Mouse (Mus musculus) frontal cortex, adult 2 months (tissue): ENCODE measurements around the gene Slc25a3. TPM values are rescaled to one million over a fixed set of nuclear protein-coding genes. Genes with fewer than 3 reads are reported as not detected.
A peak's percentile ranks its signal among the peaks of the same experiment; 100 is the strongest.

Source experiments
- DNase-seq, 2 experiments: peaks; one replicate each; pipeline ENCODE4 v3.0.0; 2022; ENCODE audit warnings: low spot score in 1 of 2; ENCODE audit errors: extremely low spot score in 1 of 2
- polyA plus RNA-seq: library from polyadenylated mRNA; depleted of rRNA; stranded (reverse); fragments of >200 nt; gene quantifications from 2 replicates; pipeline ENCODE4 v1.2.3, GENCODE M21; 2012; rRNA removed

Gene Slc25a3
- polyA plus RNA-seq, 1 experiment = 706 TPM

DNA sequence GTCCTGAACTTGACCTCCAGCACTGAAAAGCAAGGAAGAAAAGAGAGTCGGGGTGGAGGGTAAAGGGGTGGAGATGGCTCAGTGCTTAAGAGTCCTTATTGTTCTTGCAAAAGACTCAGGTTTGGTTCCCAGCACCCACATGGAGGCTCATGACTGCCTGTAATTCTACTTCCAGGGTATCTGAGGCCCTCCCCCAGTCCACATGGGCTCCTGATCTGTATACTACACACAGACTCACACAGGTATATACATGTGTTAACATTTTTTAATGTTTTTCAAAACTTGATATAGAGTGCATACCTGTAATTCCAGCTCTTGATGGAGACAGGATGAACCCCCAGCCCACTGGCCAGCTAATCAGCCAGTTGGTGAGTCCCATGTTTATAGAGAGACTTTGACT is 23.8 kb downstream of the Slc25a3 start:
- no peak for DNase-seq

DNA sequence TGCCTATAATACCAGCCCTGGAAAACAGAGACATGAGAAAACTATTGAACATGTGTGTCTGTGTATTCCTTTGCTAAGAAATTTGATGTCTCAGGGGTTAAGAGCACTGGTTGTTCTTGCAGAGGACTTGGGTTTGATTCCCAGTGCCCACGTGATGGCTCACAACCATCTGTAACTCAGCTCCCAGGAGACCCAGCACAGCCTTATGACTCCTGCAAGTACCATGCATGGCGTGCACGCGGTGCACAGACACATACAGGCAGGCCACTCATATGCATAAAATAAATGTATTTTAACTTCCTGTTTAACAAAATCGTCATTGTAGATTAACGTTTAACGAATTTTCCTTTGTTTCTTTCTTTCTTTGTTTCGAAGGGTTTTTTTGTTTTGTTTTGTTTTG is 25.8 kb downstream of the Slc25a3 start:
- no peak for DNase-seq

- DNase-seq = no peak
These were observed 29.4 kb downstream of the Slc25a3 start for GRCm38 (mm10) chr10:91094251-91095104.

GRCm38 (mm10) chr10:91092812-91093211 is 31.0 kb downstream of the Slc25a3 start:
- DNase-seq = no peak

DNA sequence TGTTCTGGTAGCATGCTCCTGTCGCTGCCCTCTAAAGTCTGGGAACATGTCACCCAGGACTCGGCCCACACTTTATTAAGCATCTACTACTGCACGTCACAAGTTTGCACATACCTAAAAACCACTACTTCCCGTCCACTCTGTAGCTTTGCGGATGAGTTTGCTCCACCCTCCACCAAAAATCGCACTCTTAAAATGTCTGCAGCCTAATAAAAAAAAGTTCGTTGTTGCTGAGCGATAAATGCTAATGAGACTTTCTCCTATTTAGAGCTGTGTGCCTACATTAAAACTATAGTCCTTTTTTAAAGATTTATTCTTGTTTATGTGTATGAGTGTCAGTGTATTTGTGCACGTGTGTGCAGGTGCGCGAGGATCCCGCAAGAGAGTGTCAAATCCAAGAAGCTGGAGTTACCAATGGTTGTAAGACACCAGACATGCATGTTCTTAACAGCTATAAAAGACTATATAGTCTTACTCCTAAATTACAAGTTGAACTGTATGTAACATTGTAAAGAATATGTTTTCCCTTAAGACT is 40.4 kb downstream of the Slc25a3 start:
- no peak for DNase-seq

DNA sequence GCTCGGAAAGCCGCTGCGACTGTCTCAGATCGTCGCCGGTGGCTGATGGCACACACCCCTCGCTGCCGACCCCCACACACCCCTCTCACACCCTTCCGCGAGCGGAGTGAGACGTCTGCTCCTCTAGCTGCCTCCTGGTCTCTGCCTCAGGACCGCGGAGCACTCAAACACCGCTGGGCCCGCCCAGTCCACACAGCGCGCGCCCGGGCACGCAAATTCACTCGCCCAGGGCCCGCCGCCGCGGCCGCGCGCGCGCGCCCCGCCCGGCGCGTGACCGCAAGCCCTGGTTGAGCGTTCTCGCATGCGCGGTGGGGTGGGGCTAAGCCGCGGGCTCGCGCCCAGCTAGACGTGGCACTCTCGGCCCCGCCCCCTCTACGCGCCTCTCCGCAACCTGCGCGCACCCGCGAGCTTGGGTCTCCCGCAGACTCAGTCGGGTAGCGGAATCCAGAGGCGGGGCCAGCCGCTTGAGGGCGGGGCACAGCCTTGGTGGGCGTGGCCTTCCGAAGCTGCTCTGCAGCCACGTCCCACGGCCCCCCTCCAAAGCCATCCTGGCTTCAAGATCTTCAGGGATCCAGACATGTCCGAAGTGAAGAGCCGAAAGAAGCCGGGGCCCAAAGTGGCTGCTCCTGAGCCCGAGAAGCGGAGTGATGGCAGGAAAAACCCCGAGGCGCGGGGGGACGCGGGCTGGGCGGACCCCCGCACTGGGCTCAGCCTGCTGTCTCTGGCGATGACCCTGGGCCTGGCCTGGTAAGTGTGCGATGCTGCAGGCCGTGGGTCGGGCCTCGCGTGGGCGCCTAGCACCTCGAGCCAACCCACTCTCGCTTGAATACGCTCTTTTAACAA is 41.1 kb downstream of the Slc25a3 start, which contains the start of the genes Apaf1 and Ikbip:
Gene Apaf1 (minus strand): TSS at position 221 of the 843 bp plus-strand sequence.
Gene Ikbip (plus strand): TSS at position 391 of the 843 bp plus-strand sequence.
- DNase-seq = peak; percentile 98 to 100

DNA sequence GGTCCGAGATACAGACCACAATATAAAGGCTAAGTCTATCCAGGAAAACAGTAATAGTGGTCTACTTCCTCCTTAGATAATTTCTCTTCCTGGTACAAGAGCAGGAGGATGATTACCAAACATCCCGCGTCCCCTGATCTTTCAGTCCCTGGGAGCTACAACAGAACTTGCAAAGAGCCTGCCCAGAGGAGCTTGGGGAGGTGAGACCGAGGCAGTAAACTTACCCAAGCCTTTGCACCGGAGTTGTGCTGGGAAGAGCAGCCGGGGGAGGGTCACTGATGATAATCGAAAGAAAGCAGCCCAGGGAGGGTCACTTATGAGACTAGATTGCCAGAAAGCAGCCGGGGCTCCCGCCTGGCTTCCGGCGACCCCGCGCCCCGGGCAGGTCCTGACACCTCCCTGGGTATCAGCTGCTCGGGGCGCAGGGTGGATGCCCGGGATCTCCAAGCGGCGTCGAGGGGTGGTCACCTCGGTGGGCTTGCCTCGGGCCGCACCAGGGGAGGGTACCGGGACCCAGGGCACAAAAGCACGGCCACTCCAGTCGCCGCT is 41.8 kb downstream of the Slc25a3 start:
- DNase-seq = no peak

DNA sequence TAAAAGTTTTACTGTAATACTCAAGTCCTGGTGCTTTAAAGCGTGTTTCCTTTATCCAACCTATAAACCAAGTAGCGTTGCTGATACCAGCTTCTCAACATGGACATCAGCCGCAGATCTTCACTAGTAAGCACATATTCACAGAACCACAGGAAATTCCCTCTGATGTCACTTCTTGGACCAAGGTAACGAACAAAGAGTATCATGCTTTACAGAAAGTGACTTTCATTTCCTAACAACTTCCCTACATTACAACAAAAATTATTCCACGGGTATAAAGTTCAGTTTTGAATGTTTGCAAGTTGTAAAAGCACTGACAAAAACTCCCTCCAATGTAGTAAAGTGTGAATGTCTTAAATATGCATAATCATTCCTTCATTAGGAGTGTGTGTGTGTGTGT is 43.3 kb downstream of the Slc25a3 start:
- DNase-seq = no peak

GRCm38 (mm10) chr10:91076667-91077066 is 47.2 kb downstream of the Slc25a3 start:
- DNase-seq = no peak

DNA sequence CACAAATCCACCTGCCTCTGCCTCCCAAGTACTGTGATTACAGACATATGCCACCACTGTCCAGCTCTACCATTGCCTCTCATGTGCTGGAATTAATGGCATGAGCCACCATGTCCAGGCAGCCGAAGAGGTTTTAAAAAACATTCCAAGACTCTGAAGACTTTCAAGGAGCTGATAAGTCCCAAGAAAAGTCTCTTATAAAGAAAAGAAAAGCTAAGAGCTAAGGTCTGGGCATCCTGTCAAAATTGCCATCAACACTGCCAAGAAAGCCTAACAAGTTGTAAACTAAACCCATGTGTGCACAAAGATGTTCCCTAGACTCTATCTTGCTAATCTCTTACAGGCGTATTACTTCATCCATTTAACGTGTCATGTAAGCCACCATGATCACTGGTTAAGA is 50.5 kb downstream of the Slc25a3 start:
- DNase-seq = peak in 1 of 2 experiments; percentile 17

DNA sequence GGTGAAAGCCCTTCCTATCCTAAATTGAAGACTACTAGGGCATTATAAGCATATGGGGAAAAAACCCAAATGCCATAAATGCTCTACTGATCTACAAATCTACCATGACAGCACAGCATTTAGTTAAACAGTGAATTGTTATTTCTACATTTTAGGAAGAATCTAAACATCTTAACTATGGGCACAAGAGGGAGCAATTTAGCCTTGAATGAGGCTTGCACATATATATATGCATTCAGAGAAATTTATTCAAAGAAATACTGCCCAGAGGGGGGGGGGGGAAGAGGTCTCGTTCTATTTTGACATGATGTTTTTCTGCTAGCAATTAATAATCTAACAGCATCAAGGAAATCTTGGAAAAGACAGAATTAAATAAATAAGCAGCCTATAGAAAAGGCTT is 52.1 kb downstream of the Slc25a3 start:
- DNase-seq = peak in 1 of 2 experiments; percentile 28

Other genes starting within 250 kb of the Slc25a3 start
- gene Apaf1, start 41.3 kb downstream of the Slc25a3 start, polyA plus RNA-seq = 10.6 and 11.8 TPM in 2 replicates
- 13.5 and 14.5 TPM in 2 replicates for gene Ikbip, start 41.1 kb downstream of the Slc25a3 start, polyA plus RNA-seq
- gene Tmpo, start 57.3 kb upstream of the Slc25a3 start, polyA plus RNA-seq = 44.1 and 47.8 TPM in 2 replicates